Comparison of ENCODE assay signal across 11 mouse cellular contexts in the genomic region with DNA sequence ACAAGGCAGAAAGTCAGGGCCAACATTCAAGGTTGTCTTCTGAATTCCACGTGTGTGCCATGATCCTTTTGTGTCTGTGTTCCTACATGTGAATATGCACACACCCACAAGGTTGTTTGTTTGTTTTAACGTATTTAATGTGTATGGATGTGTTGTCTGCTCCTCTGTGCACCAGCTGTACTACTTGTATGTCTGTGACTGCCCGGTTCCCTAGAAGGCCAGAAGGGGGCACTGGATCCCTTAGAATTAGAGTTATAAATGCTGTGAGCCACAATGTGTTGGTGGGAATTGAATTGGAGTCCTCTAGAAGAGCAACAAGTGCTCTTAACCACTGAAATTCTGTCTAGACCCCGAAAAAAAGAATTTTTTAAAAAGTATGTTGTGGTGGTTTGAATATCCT. TPM values are rescaled to one million over a fixed set of nuclear protein-coding genes. Genes with fewer than 3 reads are reported as not detected.
A peak's percentile ranks its signal among the peaks of the same experiment; 100 is the strongest.
DNase-seq lines count a peak whose midpoint lies in the region; ATAC-seq and TF ChIP-seq lines count a peak whose summit lies in the region.
"Had no signal": no experiment of that assay in that cellular context is flagged by ENCODE, and none has a peak within 500 bp of the region (broad histone marks: within the 10 kb centered on the region; RNA-seq: fewer than 3 reads in every experiment).

No protein-coding gene starts in this region.

- H3K27me3 ChIP-seq in liver, embryonic 14.5 days (ENCODE audit: control insufficient read depth, insufficient read depth, low read length), result no peaks in the 10 kb centered on the region
- H3K27me3 ChIP-seq in liver, embryonic 12.5 days (replicated peaks), result no peaks in the 10 kb centered on the region
- H3K27me3 ChIP-seq in cerebellum, adult 2 months (ENCODE audit: control insufficient read depth, insufficient read depth, low read length), result no peaks in the 10 kb centered on the region
- H3K27me3 ChIP-seq: embryonic facial prominence, embryonic 13.5 days; limb, embryonic 13.5 days had no signal

- no peak overlapping the region for H3K27ac ChIP-seq in liver, embryonic 14.5 days
- no peak overlapping the region for H3K27ac ChIP-seq in liver, embryonic 12.5 days
- H3K27ac ChIP-seq in cerebellum, adult 2 months (ENCODE audit: insufficient read depth, low read length), result no peak overlapping the region
- H3K27ac ChIP-seq: embryonic facial prominence, embryonic 13.5 days; hindbrain, postnatal 0 days; limb, embryonic 13.5 days had no signal

- H3K36me3 ChIP-seq in liver, embryonic 14.5 days (replicated peaks; ENCODE audit: control insufficient read depth, insufficient read depth, low read depth), result peaks cover 10% of the 10 kb centered on the region
- peaks cover 74% of the 10 kb centered on the region for H3K36me3 ChIP-seq in liver, embryonic 12.5 days

- peak; percentile 43 for TF ChIP-seq CTCF in liver, embryonic 14.5 days (IDR thresholded peaks at IDR 0.05; ENCODE audit: low read depth)
- TF ChIP-seq CTCF in cerebellum, adult 2 months (IDR thresholded peaks at IDR 0.05; ENCODE audit: borderline replicate concordance, insufficient read depth, low read depth, low read length), result no peak

- H3K4me2 ChIP-seq in liver, embryonic 14.5 days (ENCODE audit: low read depth), result no peak overlapping the region
- no peak overlapping the region for H3K4me2 ChIP-seq in liver, embryonic 12.5 days
- H3K4me2 ChIP-seq: embryonic facial prominence, embryonic 13.5 days; limb, embryonic 13.5 days had no signal

- no peak overlapping the region for H3K9ac ChIP-seq in liver, embryonic 14.5 days (replicated peaks)
- no peak overlapping the region for H3K9ac ChIP-seq in liver, embryonic 12.5 days
- H3K9ac ChIP-seq: embryonic facial prominence, embryonic 13.5 days; limb, embryonic 13.5 days had no signal

- H3K4me1 ChIP-seq in liver, embryonic 14.5 days (replicated peaks; ENCODE audit: control insufficient read depth in 2 of 2, insufficient read depth in 2 of 2, low read length in 1 of 2), result no peaks in the 10 kb centered on the region
- H3K4me1 ChIP-seq in liver, embryonic 12.5 days, result no peaks in the 10 kb centered on the region
- no peaks in the 10 kb centered on the region for H3K4me1 ChIP-seq in cerebellum, adult 2 months (ENCODE audit: control insufficient read depth, insufficient read depth, low read length)
- H3K4me1 ChIP-seq: limb, embryonic 13.5 days had no signal

- ATAC-seq in liver, embryonic 14.5 days (ENCODE audit: insufficient read depth), result no peak; the same call in 1 of the 2 replicates
- no peak for ATAC-seq in liver, embryonic 12.5 days
- ATAC-seq: hindbrain, postnatal 0 days had no signal

- H3K9me3 ChIP-seq in liver, embryonic 14.5 days (ENCODE audit: control insufficient read depth, low read length), result no peaks in the 10 kb centered on the region
- no peaks in the 10 kb centered on the region for H3K9me3 ChIP-seq in liver, embryonic 12.5 days (replicated peaks)
- H3K9me3 ChIP-seq: embryonic facial prominence, embryonic 13.5 days; limb, embryonic 13.5 days had no signal

- TF ChIP-seq EP300 in liver, embryonic 14.5 days (IDR thresholded peaks at IDR 0.05; ENCODE audit: low read depth), result no peak

- TF ChIP-seq POLR2A in cerebellum, adult 2 months (IDR thresholded peaks at IDR 0.05; ENCODE audit: borderline replicate concordance, insufficient read depth, low read length), result no peak

- WGBS in liver, embryonic 14.5 days (ENCODE audit: insufficient replicate concordance), result 79% methylated on average over 4 of the region's 4 CpGs
- WGBS in liver, embryonic 12.5 days (ENCODE audit: insufficient replicate concordance), result 82% methylated on average over 4 of the region's 4 CpGs
- WGBS in cerebellum, adult 2 months, result 93% methylated on average over 4 of the region's 4 CpGs

- DNase-seq in embryo, embryonic 11 days, result peak; percentile 27
- no peak for DNase-seq in embryo, embryonic 9.5 days (ENCODE audit: extremely low spot score)
- no peak for DNase-seq in liver, embryonic 14.5 days (ENCODE audit: low read depth in 3 of 3, low spot score in 3 of 3)
- DNase-seq in 3T3-L1 (ENCODE audit: low read depth, low spot score), result peak; percentile 48
- DNase-seq in ZHBTc4 (ENCODE audit: low read depth, low spot score), result peak; percentile 45
- DNase-seq in urinary bladder, adult 18-20 months (ENCODE audit: low spot score in 2 of 2), result no peak
- no peak for DNase-seq in cerebellum, adult 2 months

- H3K4me3 ChIP-seq in liver, embryonic 14.5 days (ENCODE audit: insufficient read depth in 1 of 2, low read depth in 2 of 2, low read length in 2 of 2), result no peak overlapping the region
- no peak overlapping the region for H3K4me3 ChIP-seq in liver, embryonic 12.5 days
- no peak overlapping the region for H3K4me3 ChIP-seq in cerebellum, adult 2 months (replicated peaks; ENCODE audit: insufficient read depth, low read depth, low read length)
- H3K4me3 ChIP-seq: embryonic facial prominence, embryonic 13.5 days; limb, embryonic 13.5 days had no signal

RNA-seq across cellular contexts. Expression of gene Pphln1, which starts 44.1 kb away (rescaled TPM):
- 8.2 and 9.6 TPM in 2 replicates for polyA plus RNA-seq in liver, embryonic 14.5 days (2012; rRNA removed)
- 9.7 and 10.1 TPM in 2 replicates for polyA plus RNA-seq in liver, embryonic 14.5 days (2014; fragmentation: Nextera tagmentation; extraction: Ambion mirVana)
- polyA plus RNA-seq in liver, embryonic 12.5 days (2016; fragmentation: Nextera tagmentation; extraction: Ambion mirVana), result 36.5 and 38.1 TPM in 2 replicates
- polyA plus RNA-seq in cerebellum, adult 2 months (2012; rRNA removed), result 27.2 and 28.1 TPM in 2 replicates

RNA-seq across cellular contexts. Expression of gene Zcrb1, which starts 44.1 kb away (rescaled TPM):
- polyA plus RNA-seq in liver, embryonic 14.5 days (2012; rRNA removed), result 21.5 and 44.0 TPM in 2 replicates
- 64.0 and 65.4 TPM in 2 replicates for polyA plus RNA-seq in liver, embryonic 14.5 days (2014; fragmentation: Nextera tagmentation; extraction: Ambion mirVana)
- 103 and 105 TPM in 2 replicates for polyA plus RNA-seq in liver, embryonic 12.5 days (2016; fragmentation: Nextera tagmentation; extraction: Ambion mirVana)
- 137 and 157 TPM in 2 replicates for polyA plus RNA-seq in cerebellum, adult 2 months (2012; rRNA removed)

Comparison
In these comparisons a context has a peak if more than half of its experiments do, and no peak if none do; other contexts are left out.
1. DNase-seq: peak in embryo, embryonic 11 days (single experiment), 3T3-L1 (single experiment) and ZHBTc4 (single experiment); none in embryo, embryonic 9.5 days (single experiment), liver, embryonic 14.5 days (0 of 3), urinary bladder, adult 18-20 months (0 of 2) and cerebellum, adult 2 months (0 of 2).